Mouse (Mus musculus): Measurements from ENCODE around the gene Limk2.

GRCm38 (mm10) chr11:3404287-3405047 lies 4.5 kb downstream of the Limk2 start:
- no peak for TF ChIP-seq CTCF (IDR thresholded peaks at IDR 0.05; ENCODE audit: low read depth)
- no peak for TF ChIP-seq EP300 (optimal IDR thresholded peaks at IDR 0.05)

Measured in stomach, postnatal 0 days (tissue).